Mouse (Mus musculus) monocyte, adult 59 days (primary cell): ENCODE results near the gene Kdm4c. TPM values are rescaled to one million over a fixed set of nuclear protein-coding genes. Genes with fewer than 3 reads are reported as not detected.

Experiments
- total RNA-seq, 2 experiments: library from RNA; stranded (reverse); gene quantifications; one replicate each; pipeline ENCODE4 v1.2.4; 2023

The Kdm4c gene
- 10 to 100 TPM; 33.0 to 35.8 TPM for total RNA-seq

GRCm38 (mm10) chr4:74242176-74242575 is at the start of gene Kdm4c:
Kdm4c (plus strand) TSS chr4:74242497.

Other genes with a start within 250 kb of the Kdm4c start
- gene Frmd3, start 229.1 kb upstream of the Kdm4c start, total RNA-seq, result not detected